Mouse (Mus musculus) heart, embryonic 16.5 days (tissue): Measurements from ENCODE around the gene Kif3b. TPM values are rescaled to one million over a fixed set of nuclear protein-coding genes. Genes with fewer than 3 reads are reported as not detected.

Source experiments
- ATAC-seq: fragments of 200-750 bp; cut with Nextera tagmentation; replicated peaks from 2 replicates; pipeline ENCODE4 v1.8.0; 2017; ENCODE audit warnings: moderate number of reproducible peaks; ENCODE audit not compliant: insufficient read depth, low FRiP score; ENCODE audit errors: extremely low read depth
- H3K27ac ChIP-seq: fragments of 300-500 bp; sonication (generic); 2 replicates; pipeline ENCODE4 v1.5.1; 2014; ENCODE audit warnings: mild to moderate bottlenecking, low read length, control low read depth, moderate library complexity
- H3K27me3 ChIP-seq: fragments of 300-500 bp; sonication (generic); 2 replicates; pipeline ENCODE4 v1.6.1; 2014; ENCODE audit warnings: low read length, mixed read lengths; ENCODE audit not compliant: control insufficient read depth, insufficient read depth
- H3K36me3 ChIP-seq: fragments of 300-500 bp; sonication (generic); 2 replicates; pipeline ENCODE4 v1.6.1; 2014; ENCODE audit not compliant: control insufficient read depth, insufficient read depth
- H3K4me1 ChIP-seq: fragments of 300-500 bp; sonication (generic); 2 replicates; pipeline ENCODE4 v1.6.1; 2014; ENCODE audit warnings: low read length, mixed read lengths; ENCODE audit not compliant: control insufficient read depth, insufficient read depth
- H3K4me2 ChIP-seq: fragments of 300-500 bp; sonication (generic); 2 replicates; pipeline ENCODE4 v1.6.1; 2014; ENCODE audit warnings: low read depth, mild to moderate bottlenecking, control low read depth, low read length
- H3K4me3 ChIP-seq: fragments of 300-500 bp; sonication (generic); 2 replicates; pipeline ENCODE4 v1.5.1; 2014; ENCODE audit warnings: mild to moderate bottlenecking, control low read depth, low read length
- H3K9ac ChIP-seq: fragments of 300-500 bp; sonication (generic); 2 replicates; pipeline ENCODE4 v1.6.1; 2014; ENCODE audit warnings: low read length, control low read depth
- H3K9me3 ChIP-seq: fragments of 300-500 bp; sonication (generic); replicated peaks from 2 replicates; pipeline ENCODE4 v1.6.1; 2016; ENCODE audit warnings: low read length; ENCODE audit not compliant: control insufficient read depth
- WGBS: fragments of 180-500 bp; shearing (Covaris S2); extraction: QIAGEN DNeasy Blood & Tissue Kit; methylation state at CpG from one replicate; pipeline ENCODE4 v1.1.7; 2014; 5-methylcytosine and 5-hydroxymethylcytosine counted together
- polyA plus RNA-seq: library from polyadenylated mRNA; unstranded; fragments of >200 nt; fragmentation: Nextera tagmentation; extraction: Ambion mirVana; gene quantifications from 2 replicates; pipeline ENCODE4 v1.2.1, GENCODE M21; 2015

Gene Kif3b
- polyA plus RNA-seq = 5.4 and 6.2 TPM in 2 replicates

- H3K4me2 ChIP-seq = peak within 1 kb of the TSS; percentile 96
- no peaks in the 10 kb centered on the region for H3K9me3 ChIP-seq
- peak within 1 kb of the TSS; percentile 41; the same call in 1 of the 2 replicates for H3K27ac ChIP-seq
- no peaks in the 10 kb centered on the region for H3K27me3 ChIP-seq
- H3K36me3 ChIP-seq = no peaks in the 10 kb centered on the region
- H3K4me1 ChIP-seq = peaks cover 16% of the 10 kb centered on the region
- peak within 1 kb of the TSS; percentile 93 for H3K9ac ChIP-seq
- peak within 1 kb of the TSS; percentile 97 for H3K4me3 ChIP-seq
- 2% methylated on average over 63 of the region's 63 CpGs for WGBS
- peak; percentile 91 for ATAC-seq
Observed at GRCm38 (mm10) chr2:153290938-153291928, at the start of gene Kif3b. Gene Kif3b, plus strand, starts transcription at chr2:153291413.

GRCm38 (mm10) chr2:153242156-153242555 lies 49.1 kb upstream of the Kif3b start:
- no peaks in the 10 kb centered on the region for H3K27me3 ChIP-seq
- H3K9me3 ChIP-seq = no peaks in the 10 kb centered on the region
- WGBS = 63% methylated on average over 6 of the region's 6 CpGs
- no peaks in the 10 kb centered on the region for H3K36me3 ChIP-seq
- peak overlapping the region; percentile 78 for H3K4me2 ChIP-seq
- no peak overlapping the region for H3K27ac ChIP-seq
- peak overlapping the region; percentile 95 for H3K9ac ChIP-seq
- H3K4me3 ChIP-seq = peak overlapping the region; percentile 61
- no peak for ATAC-seq
- peaks cover 34% of the 10 kb centered on the region for H3K4me1 ChIP-seq

GRCm38 (mm10) chr2:153249751-153250150 lies 41.5 kb upstream of the Kif3b start:
- 81% methylated on average over 5 of the region's 5 CpGs for WGBS
- Histone ChIP-seq H3K27ac (no peak overlapping the region), H3K9me3 (no peaks in the 10 kb centered on the region), H3K9ac (no peak overlapping the region), H3K36me3 (peaks cover 20% of the 10 kb centered on the region), H3K4me1 (no peaks in the 10 kb centered on the region), H3K27me3 (no peaks in the 10 kb centered on the region), H3K4me3 (no peak overlapping the region), H3K4me2 (no peak overlapping the region)
- ATAC-seq = no peak

GRCm38 (mm10) chr2:153256604-153257003 lies 34.6 kb upstream of the Kif3b start:
- H3K27me3 ChIP-seq = no peaks in the 10 kb centered on the region
- no peak overlapping the region for H3K4me2 ChIP-seq
- peaks cover 12% of the 10 kb centered on the region for H3K36me3 ChIP-seq
- H3K9ac ChIP-seq = no peak overlapping the region
- no peak overlapping the region for H3K27ac ChIP-seq
- H3K4me1 ChIP-seq = peaks cover 13% of the 10 kb centered on the region
- no peaks in the 10 kb centered on the region for H3K9me3 ChIP-seq
- 80% methylated on average over 2 of the region's 2 CpGs for WGBS
- H3K4me3 ChIP-seq = no peak overlapping the region
- ATAC-seq = no peak

- Histone ChIP-seq H3K9me3 (no peaks in the 10 kb centered on the region), H3K36me3 (peaks cover 12% of the 10 kb centered on the region), H3K9ac (no peak overlapping the region), H3K4me3 (no peak overlapping the region), H3K27me3 (no peaks in the 10 kb centered on the region), H3K27ac (no peak overlapping the region), H3K4me1 (peaks cover 13% of the 10 kb centered on the region), H3K4me2 (no peak overlapping the region)
- WGBS = 54% methylated on average over 12 of the region's 12 CpGs
- ATAC-seq = no peak
Observed at GRCm38 (mm10) chr2:153259030-153259863, 32.0 kb upstream of the Kif3b start.

- peaks cover 13% of the 10 kb centered on the region for H3K4me1 ChIP-seq
- H3K27me3 ChIP-seq = no peaks in the 10 kb centered on the region
- ATAC-seq = no peak
- 40% methylated on average over 3 of the region's 3 CpGs for WGBS
- H3K4me2 ChIP-seq = no peak overlapping the region
- H3K9ac ChIP-seq = no peak overlapping the region
- no peaks in the 10 kb centered on the region for H3K9me3 ChIP-seq
- peaks cover 15% of the 10 kb centered on the region for H3K36me3 ChIP-seq
- no peak overlapping the region for H3K4me3 ChIP-seq
- peak overlapping the region; percentile 33; the same call in 1 of the 2 replicates for H3K27ac ChIP-seq
Observed at GRCm38 (mm10) chr2:153259864-153260674, 31.1 kb upstream of the Kif3b start.

- no peak for ATAC-seq
- no peak overlapping the region for H3K9ac ChIP-seq
- H3K9me3 ChIP-seq = no peaks in the 10 kb centered on the region
- H3K4me3 ChIP-seq = no peak overlapping the region
- no peaks in the 10 kb centered on the region for H3K27me3 ChIP-seq
- 80% methylated on average over 7 of the region's 7 CpGs for WGBS
- H3K27ac ChIP-seq = no peak overlapping the region
- H3K4me2 ChIP-seq = no peak overlapping the region
- peaks cover 20% of the 10 kb centered on the region for H3K36me3 ChIP-seq
- peaks cover 9% of the 10 kb centered on the region for H3K4me1 ChIP-seq
Observed at GRCm38 (mm10) chr2:153263053-153263452, 28.2 kb upstream of the Kif3b start.

GRCm38 (mm10) chr2:153267331-153267730 lies 23.9 kb upstream of the Kif3b start:
- H3K4me2 ChIP-seq = no peak overlapping the region
- no peak for ATAC-seq
- no peaks in the 10 kb centered on the region for H3K9me3 ChIP-seq
- WGBS = 83% methylated on average over 2 of the region's 2 CpGs
- H3K9ac ChIP-seq = no peak overlapping the region
- H3K36me3 ChIP-seq = peaks cover 15% of the 10 kb centered on the region
- H3K27ac ChIP-seq = no peak overlapping the region
- H3K27me3 ChIP-seq = no peaks in the 10 kb centered on the region
- H3K4me3 ChIP-seq = no peak overlapping the region
- peaks cover 3% of the 10 kb centered on the region; the same call in 1 of the 2 replicates for H3K4me1 ChIP-seq
